Mouse (Mus musculus) mouse embryonic stem cell (cell line): ENCODE data around the gene Max.

Experiments
- in situ Hi-C, 2 experiments: fragments of 300-500 bp; cut with MboI; formaldehyde crosslinking; loops; 1 replicate in 1 of 2; 3 replicates in 1 of 2; pipeline ENCODE4 v1.14.3; 2019 to 2020; ENCODE audit warnings: low sequenced_read_pairs in 2 of 2, low pct_unique_long_range_greater_than_20kb in 1 of 2, mixed read lengths in 1 of 2; ENCODE audit not compliant: unreplicated experiment in 1 of 2

Max gene

DNA sequence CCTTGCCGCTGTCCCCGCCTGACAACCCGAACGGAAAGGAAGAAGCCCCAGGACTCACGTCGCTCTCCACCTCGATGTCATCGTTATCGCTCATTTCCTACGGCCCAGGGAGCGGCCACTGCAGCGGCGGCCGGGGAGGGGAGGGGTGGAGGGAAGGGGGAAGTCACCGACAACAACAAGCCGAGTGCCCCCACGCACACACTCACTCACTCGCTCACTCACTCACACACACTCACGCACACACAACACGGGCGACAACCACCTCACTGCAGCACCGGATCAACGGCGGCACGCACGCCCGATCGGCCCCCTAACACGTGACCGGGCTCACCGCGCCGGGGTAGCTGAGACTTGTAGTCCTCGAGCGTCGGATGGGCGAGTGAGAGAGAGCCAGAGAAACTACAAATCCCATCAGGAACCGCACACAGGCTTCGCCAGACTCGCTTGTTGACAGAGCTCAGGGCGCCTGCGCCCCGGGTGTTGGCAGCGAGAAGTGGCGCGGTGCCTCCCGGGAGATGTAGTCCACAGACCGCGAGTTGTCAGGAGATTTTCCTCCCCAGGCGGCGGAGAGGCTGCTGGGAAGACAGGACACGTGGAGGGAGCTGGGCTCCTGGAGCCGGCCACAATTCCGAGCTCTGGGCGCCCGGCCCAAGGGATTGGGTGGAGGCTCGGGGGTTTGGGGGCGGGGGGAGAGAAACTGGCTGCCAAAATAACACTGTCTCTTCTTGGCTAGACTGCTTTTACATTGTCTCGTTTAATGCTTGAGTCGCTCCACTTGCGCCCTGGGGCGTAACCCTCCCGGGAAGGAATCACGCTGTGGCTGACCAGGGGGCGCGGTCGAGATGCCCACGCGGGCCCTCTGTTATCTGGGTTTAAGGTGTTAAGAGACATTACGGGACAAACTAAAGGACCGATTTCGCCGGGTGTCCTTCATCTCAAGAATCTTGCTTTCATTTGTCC, at the start of gene Max:
Max (minus strand) TSS at position 270 of the 960 bp plus-strand sequence.
- in situ Hi-C loops: no loop called here

- in situ Hi-C loops: loop anchor here (25.0 kb wide), 2 partner anchors 651 to 776 kb away; no protein-coding TSS in a partner anchor
Measured at GRCm38 (mm10) chr12:77011092-77011720, 49.2 kb upstream of the Max start.

DNA sequence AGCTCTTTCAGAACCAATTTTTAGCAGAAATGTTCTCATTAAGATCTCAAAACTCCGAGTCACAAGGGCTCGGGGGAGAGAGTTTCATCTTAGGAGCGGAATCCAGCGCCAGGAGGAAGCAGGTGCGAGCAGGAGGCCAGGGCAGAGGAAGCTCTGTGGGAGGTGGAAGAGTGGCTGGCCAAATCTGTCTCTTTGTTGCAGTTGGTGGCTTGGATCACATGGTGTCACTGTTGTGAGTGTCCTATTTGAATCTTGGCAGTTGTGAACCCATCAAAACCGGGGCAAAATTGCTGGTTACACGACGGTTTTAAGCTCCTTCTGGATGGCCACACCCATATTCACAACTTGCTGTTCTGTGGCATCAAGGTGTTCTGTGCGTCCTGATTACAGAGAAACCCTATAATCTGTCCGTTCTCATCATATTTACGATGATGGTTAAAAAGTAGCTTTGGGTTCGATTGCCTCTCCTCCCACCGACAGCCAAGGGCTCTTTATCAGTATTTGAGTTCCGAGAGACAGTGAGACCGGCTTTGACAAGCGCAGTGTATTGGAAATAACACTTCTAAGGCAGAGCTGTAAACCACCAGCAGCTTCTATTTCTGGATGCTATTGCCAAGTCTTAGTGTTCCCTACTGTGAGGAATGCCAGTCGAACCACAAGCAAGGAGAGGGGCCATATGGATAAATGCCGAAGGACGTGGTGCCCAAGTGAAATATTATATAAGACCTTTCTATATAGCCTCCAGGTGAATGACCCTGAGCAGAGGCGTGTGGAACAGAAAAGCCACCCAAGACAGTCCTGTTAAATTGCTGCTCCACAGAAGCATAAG, 47.4 kb upstream of the Max start:
- in situ Hi-C loops: loop anchor here (25.0 kb wide), 2 partner anchors 653 to 778 kb away; no protein-coding TSS in a partner anchor

- in situ Hi-C loops: loop anchor here (25.0 kb wide), 2 partner anchors 657 to 782 kb away; no protein-coding TSS in a partner anchor
Measured at GRCm38 (mm10) chr12:77004893-77005292, 42.9 kb upstream of the Max start.

DNA sequence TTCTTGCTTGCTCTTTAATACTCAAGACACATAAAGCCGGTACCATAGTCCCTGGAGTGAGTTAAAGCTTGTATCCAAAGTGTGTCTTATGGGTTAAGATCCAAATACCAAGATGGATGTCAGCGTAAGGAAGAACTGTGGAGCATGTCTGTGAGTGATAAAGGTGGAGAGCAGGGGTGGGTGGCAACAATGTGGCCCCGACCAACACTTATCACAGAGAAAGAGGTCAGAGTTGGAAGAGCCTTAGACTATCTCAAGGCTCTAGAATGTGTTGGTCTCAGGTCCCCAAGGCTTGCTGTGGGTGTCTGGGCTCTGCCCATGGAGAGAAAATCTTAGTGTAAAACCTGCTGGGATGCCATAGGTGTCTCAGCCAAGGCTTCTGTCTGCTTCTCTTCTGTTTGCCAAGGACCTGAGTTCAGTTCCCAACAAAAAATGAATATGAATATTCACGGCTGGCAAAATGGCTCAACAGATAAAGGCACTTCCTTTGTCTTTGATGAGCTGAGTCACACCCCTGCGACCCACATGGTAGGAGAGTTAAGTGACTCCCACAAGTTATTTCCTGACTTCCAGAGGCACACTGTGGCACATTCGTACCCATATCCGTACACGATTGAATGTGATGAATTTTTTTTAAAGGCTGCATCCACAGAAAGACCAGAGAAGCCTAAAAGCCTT, 40.7 kb upstream of the Max start:
- in situ Hi-C loops: loop anchor here (25.0 kb wide), 2 partner anchors 660 to 785 kb away; no protein-coding TSS in a partner anchor

GRCm38 (mm10) chr12:77001312-77001711, 39.3 kb upstream of the Max start:
- in situ Hi-C loops: loop anchor here (25.0 kb wide), 2 partner anchors 661 to 786 kb away; no protein-coding TSS in a partner anchor

GRCm38 (mm10) chr12:77000705-77001284, 38.8 kb upstream of the Max start:
- in situ Hi-C loops: loop anchor here (25.0 kb wide), 2 partner anchors 662 to 787 kb away; no protein-coding TSS in a partner anchor

DNA sequence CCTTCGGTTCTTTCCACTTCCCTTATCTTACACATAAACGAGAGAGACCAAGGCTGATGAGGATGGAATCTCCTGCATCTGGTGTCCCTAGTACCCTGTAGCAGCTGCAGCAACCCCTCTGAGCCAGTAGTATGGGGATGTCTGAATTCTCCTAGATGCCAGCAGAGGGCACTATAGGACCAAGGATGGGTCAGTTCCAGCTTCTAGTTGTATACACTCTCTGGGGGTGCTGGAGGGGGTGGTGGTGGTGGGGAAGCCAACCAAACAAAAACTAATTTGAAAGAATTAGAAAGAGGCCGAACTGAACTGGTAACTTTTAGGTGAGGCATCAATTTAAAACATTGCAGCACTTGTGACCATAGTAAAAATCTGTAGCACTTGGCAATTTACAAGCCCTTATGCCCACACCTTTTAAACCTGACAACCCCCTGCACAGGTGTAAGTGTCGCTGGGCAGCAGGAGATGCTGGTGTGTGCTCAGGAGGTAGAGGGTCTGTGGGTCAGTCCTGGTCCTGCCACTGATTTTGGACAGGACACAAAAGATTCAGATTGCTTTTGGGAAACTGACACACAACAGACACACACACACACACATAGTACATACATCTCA, 38.2 kb upstream of the Max start:
- in situ Hi-C loops: loop anchor here (25.0 kb wide), 2 partner anchors 662 to 787 kb away; no protein-coding TSS in a partner anchor

GRCm38 (mm10) chr12:76994766-76995165, 32.8 kb upstream of the Max start:
- in situ Hi-C loops: loop anchor here in 1 of 2 experiments (10.0 kb wide), 1 partner anchor 160 kb away; no protein-coding TSS in a partner anchor

DNA sequence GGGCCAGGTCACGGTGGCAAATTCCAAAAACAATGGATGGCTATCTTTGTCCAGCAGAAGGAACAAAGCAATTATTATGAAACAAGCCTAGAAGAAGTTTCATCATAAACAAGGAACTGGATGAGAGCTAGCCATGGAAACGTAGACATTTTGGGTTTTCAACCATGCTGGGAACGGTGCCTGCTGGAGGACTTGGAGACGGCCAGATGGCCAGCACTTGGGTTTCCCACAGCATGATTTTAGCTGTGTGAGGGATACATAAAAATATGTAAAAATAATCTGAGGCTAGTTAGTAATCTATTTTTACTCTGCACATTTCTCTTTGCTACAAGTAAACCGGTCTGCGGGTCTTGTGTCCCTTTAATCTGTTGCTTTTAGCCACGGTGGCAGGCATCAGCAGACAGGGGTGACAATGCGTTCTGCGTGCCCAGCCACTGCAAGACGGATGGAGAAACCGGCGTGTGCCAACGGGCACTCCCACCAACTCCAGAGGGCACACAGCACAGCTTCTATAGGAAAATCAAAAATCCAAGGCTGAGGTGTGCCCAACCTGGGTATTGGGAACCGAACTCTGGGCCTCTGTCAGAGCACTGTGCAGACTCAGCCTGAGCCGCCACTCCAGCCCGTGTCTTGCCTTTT, 31.0 kb upstream of the Max start:
- in situ Hi-C loops: loop anchor here in 1 of 2 experiments (10.0 kb wide), 1 partner anchor 158 kb away; no protein-coding TSS in a partner anchor

DNA sequence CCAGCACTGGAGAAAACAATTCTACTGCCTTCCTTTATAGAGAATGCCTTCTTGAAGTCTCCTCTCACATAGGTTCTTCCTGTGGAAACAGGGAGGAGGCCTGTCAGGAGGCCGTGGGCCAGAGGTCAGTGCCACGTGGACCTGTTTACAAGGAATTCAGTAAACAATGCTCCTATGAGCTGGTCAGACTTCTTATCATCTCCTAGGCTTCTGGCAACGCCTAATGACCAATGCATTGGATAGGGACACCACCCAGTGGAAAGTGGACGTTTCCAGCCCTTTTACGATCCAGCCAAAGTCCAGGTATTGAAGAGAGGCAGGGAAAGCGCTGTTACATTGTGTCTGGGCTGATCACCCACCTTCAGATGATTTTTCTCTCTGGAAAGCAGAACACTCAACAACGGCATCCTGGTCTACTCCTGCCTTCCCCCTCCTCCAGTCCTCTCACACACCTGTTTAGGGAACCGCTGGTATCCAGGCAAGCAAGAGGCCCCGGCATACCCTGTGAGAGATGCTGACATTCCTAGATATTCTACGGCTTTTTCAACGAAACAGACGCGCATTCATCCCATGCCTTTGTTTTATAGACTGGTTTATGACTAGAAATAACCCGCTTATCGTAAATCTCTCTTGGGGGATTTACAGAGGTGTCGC, 20.9 kb upstream of the Max start:
- in situ Hi-C loops: no loop called here

DNA sequence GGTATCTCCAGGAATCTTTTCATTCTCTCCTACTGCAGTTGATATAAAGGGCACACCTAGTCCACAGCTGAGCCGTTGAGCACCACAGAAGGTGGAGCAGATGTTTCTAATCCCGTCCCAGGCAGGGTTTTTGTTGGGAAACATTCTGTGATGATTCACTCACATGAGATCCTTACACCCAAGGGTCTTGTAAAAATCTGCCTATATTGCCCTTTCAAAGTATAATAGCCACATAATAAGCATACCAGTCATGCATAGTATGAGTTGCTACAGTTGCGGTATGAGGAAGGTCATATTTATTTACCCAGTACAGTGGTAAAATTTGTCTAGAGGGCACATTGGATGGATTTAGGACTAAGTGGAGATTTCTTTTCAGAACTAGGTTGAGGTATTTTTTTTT, 17.5 kb upstream of the Max start:
- in situ Hi-C loops: no loop called here

DNA sequence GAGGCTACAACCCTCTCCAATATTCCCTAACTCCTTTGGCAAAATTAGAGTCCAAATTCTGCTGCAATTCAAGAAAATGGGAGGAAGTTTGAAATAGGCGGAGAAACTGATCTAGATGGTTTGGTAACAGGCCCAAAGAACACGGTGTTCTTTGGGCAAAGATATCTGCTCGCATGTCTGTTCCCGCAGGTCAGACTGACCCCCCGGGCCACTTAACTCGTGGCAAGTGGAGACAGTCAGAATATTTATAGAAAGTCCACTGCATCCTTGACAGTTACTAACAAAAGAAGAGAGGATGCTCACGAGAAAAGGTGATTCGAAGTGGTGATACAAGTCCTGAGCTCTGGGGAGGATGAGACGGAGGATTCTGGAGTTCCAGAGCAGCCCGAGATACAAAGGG, 10.7 kb upstream of the Max start:
- in situ Hi-C loops: no loop called here

DNA sequence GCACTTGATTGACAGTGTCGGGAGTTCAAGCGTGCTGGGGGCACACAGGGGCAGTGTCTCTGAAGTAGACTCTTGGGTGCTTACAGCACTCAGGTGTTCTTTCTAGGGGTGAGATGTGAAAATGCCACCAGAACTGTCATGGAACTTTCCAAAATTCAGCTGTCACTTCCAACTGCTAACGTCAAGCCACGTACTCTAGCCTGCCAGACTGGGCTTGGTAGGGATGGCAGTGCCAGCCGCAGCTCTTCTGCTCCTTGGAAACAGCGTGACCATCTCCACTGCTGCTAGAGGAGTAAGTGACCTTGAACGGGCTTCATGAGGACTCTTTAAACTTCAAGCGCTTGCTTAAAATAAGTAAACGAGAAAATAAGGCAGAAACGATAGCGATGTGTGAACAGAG, 10.2 kb upstream of the Max start:
- in situ Hi-C loops: no loop called here

- in situ Hi-C loops: no loop called here
Measured at GRCm38 (mm10) chr12:76971642-76972221, 9.7 kb upstream of the Max start.

GRCm38 (mm10) chr12:76965876-76966275, 3.9 kb upstream of the Max start:
- in situ Hi-C loops: no loop called here
